Mouse (Mus musculus): ENCODE measurements around the gene Uba52.

The Uba52 gene

GRCm38 (mm10) chr8:70510228-70510915 lies at the start of gene Uba52:
TSS of gene Uba52 (minus strand) at chr8:70510801.
- in situ Hi-C loops (cut with MboI), result no loop called here

- in situ Hi-C loops (cut with MboI), result no loop called here
Measured at GRCm38 (mm10) chr8:70560096-70560495, 49.5 kb upstream of the Uba52 start.

GRCm38 (mm10) chr8:70558983-70559382 lies 48.4 kb upstream of the Uba52 start:
- in situ Hi-C loops (cut with MboI), result no loop called here

GRCm38 (mm10) chr8:70558334-70558733 lies 47.7 kb upstream of the Uba52 start:
- in situ Hi-C loops (cut with MboI), result no loop called here

GRCm38 (mm10) chr8:70555079-70555747 lies 44.6 kb upstream of the Uba52 start:
- in situ Hi-C loops (cut with MboI), result no loop called here

GRCm38 (mm10) chr8:70553740-70554139 lies 43.1 kb upstream of the Uba52 start:
- in situ Hi-C loops (cut with MboI), result no loop called here

GRCm38 (mm10) chr8:70552836-70553235 lies 42.2 kb upstream of the Uba52 start:
- in situ Hi-C loops (cut with MboI), result no loop called here

- in situ Hi-C loops (cut with MboI), result no loop called here
Measured at GRCm38 (mm10) chr8:70551558-70552161, 41.1 kb upstream of the Uba52 start.

GRCm38 (mm10) chr8:70549412-70550184 lies 39.0 kb upstream of the Uba52 start:
- in situ Hi-C loops (cut with MboI), result no loop called here

GRCm38 (mm10) chr8:70547762-70548161 lies 37.2 kb upstream of the Uba52 start:
- in situ Hi-C loops (cut with MboI), result no loop called here

GRCm38 (mm10) chr8:70546412-70546811 lies 35.8 kb upstream of the Uba52 start:
- in situ Hi-C loops (cut with MboI), result no loop called here

GRCm38 (mm10) chr8:70544200-70544687 lies 33.6 kb upstream of the Uba52 start:
- in situ Hi-C loops (cut with MboI), result no loop called here

- in situ Hi-C loops (cut with MboI), result no loop called here
Measured at GRCm38 (mm10) chr8:70541081-70541480, 30.5 kb upstream of the Uba52 start.

- in situ Hi-C loops (cut with MboI), result no loop called here
Measured at GRCm38 (mm10) chr8:70540507-70541071, 30.0 kb upstream of the Uba52 start.

GRCm38 (mm10) chr8:70540013-70540506 lies 29.5 kb upstream of the Uba52 start:
- in situ Hi-C loops (cut with MboI), result no loop called here

- in situ Hi-C loops (cut with MboI), result no loop called here
Measured at GRCm38 (mm10) chr8:70539077-70539813, 28.6 kb upstream of the Uba52 start, which contains the start of gene Ell. TSS of gene Ell (plus strand) at chr8:70539457.

- in situ Hi-C loops (cut with MboI), result no loop called here
Measured at GRCm38 (mm10) chr8:70538633-70539076, 28.1 kb upstream of the Uba52 start.

- in situ Hi-C loops (cut with MboI), result no loop called here
Measured at GRCm38 (mm10) chr8:70538024-70538579, 27.5 kb upstream of the Uba52 start.

- in situ Hi-C loops (cut with MboI), result no loop called here
Measured at GRCm38 (mm10) chr8:70535701-70536100, 25.1 kb upstream of the Uba52 start.

- in situ Hi-C loops (cut with MboI), result no loop called here
Measured at GRCm38 (mm10) chr8:70535221-70535620, 24.6 kb upstream of the Uba52 start.

Measured in mature B cell (primary cell).